Mouse (Mus musculus): ENCODE data around the gene Rai1. TPM values are rescaled to one million over a fixed set of nuclear protein-coding genes. Genes with fewer than 3 reads are reported as not detected.

Rai1 gene
- polyA plus RNA-seq, 1 experiment from 2014 or later: 16.1 TPM

DNA sequence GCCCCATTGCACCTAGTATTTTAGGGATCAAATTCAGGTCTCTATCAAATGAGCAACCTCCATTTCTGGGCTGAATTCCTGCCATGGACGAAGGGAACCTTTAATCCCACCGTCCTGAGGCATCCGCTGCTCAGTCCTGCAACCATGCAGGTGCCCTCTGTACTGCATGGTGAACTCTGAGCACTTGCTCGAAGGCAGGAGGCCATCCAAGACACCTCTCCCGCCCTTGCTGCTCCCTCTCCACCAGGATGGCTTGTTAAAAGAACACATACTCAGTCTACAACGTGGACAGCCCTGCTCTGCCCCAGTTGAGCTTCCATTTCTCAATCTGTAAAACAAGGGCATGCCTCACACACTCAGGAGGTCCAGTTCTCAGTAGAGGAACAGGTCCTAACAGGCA lies 103.4 kb downstream of the Rai1 start:
- peak overlapping the region; percentile 68 for H3K9ac ChIP-seq (ENCODE audit: low read length)
- ATAC-seq (ENCODE audit: insufficient read depth, low FRiP score): no peak
- H3K4me1 ChIP-seq (ENCODE audit: control insufficient read depth, insufficient read depth, low read length): peaks cover 58% of the 10 kb centered on the region
- 51% methylated on average over 6 of the region's 6 CpGs for WGBS
- peaks cover 13% of the 10 kb centered on the region for H3K36me3 ChIP-seq (ENCODE audit: control insufficient read depth, insufficient read depth, low read length)
- H3K27me3 ChIP-seq (ENCODE audit: control insufficient read depth, insufficient read depth, low read length): no peaks in the 10 kb centered on the region
- peak overlapping the region; percentile 56 for H3K4me3 ChIP-seq (replicated peaks; ENCODE audit: low read length)
- no peaks in the 10 kb centered on the region for H3K9me3 ChIP-seq (replicated peaks; ENCODE audit: control insufficient read depth, low read length)
- peak overlapping the region; percentile 83 for H3K27ac ChIP-seq (ENCODE audit: low read length)
- peak overlapping the region; percentile 86 for H3K4me2 ChIP-seq (ENCODE audit: low read depth, low read length)

DNA sequence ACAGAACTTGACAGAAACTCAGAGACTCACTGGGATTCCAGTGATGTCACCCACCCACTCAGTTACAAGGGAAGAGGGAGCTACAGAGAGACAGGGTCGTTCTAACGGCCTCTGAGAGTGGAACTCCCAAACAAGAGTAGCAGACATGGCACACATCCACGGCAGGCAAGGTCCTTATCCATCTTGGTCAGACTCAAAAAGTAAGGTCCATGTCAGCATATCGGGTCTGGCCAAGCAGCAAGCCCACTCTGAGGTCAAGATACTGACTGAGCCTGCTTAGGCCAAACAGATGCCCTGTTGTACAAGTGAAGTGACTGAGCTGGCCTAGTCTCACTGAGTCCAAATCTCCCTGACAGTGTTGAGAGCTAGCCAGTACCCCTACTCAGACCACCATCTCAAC lies 103.9 kb downstream of the Rai1 start:
- peak overlapping the region; percentile 83 for H3K27ac ChIP-seq (ENCODE audit: low read length)
- H3K4me3 ChIP-seq (replicated peaks; ENCODE audit: low read length): peak overlapping the region; percentile 56
- H3K9ac ChIP-seq (ENCODE audit: low read length): peak overlapping the region; percentile 68
- no peaks in the 10 kb centered on the region for H3K9me3 ChIP-seq (replicated peaks; ENCODE audit: control insufficient read depth, low read length)
- peaks cover 12% of the 10 kb centered on the region; the same call in 1 of the 2 replicates for H3K36me3 ChIP-seq (ENCODE audit: control insufficient read depth, insufficient read depth, low read length)
- ATAC-seq (ENCODE audit: insufficient read depth, low FRiP score): no peak
- WGBS: 22% methylated on average over 4 of the region's 4 CpGs
- H3K4me2 ChIP-seq (ENCODE audit: low read depth, low read length): peak overlapping the region; percentile 86
- peaks cover 58% of the 10 kb centered on the region for H3K4me1 ChIP-seq (ENCODE audit: control insufficient read depth, insufficient read depth, low read length)
- no peaks in the 10 kb centered on the region for H3K27me3 ChIP-seq (ENCODE audit: control insufficient read depth, insufficient read depth, low read length)

DNA sequence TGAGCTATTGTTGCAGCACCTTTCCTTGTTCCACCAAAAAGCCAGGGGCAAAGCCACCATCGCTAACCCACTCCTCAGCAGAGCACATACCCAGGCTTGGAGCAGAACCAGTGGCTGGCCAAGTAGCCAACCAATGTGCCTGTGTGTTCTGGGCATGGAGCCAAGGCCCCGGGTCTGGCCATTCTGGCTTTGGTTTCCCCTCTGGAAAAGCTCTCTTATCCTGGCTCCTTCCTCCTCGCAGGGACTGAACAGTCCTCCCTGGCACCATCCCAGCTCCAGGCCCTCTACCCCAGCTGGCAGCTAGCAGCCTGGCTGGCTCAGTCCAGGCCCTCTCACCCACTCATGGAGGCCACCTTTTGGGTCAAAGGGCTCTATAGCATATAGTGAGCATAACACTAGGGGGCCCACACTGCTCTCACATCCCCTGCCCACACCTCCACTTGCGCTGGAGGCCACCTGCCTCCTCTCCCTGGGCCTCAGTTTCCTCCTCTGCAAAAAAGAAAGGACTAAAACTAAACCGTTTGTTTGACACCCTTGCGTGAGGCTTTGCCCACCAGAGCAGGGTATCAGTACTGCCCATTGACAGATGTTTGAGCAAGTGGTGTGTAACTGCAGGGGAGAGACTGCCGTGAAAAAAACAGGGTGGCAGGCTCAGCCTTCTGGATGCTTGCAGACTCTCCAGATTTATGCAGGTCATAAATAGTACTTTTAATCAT lies 104.6 kb downstream of the Rai1 start:
- Histone ChIP-seq H3K27ac (ENCODE audit: low read length) (peak overlapping the region; percentile 83), H3K36me3 (ENCODE audit: control insufficient read depth, insufficient read depth, low read length) (peaks cover 9% of the 10 kb centered on the region; the same call in 1 of the 2 replicates), H3K9me3 (replicated peaks; ENCODE audit: control insufficient read depth, low read length) (no peaks in the 10 kb centered on the region), H3K9ac (ENCODE audit: low read length) (peak overlapping the region; percentile 68), H3K4me1 (ENCODE audit: control insufficient read depth, insufficient read depth, low read length) (peaks cover 58% of the 10 kb centered on the region), H3K27me3 (ENCODE audit: control insufficient read depth, insufficient read depth, low read length) (no peaks in the 10 kb centered on the region), H3K4me2 (ENCODE audit: low read depth, low read length) (peak overlapping the region; percentile 86), H3K4me3 (replicated peaks; ENCODE audit: low read length) (peak overlapping the region; percentile 56)
- 26% methylated on average over 7 of the region's 7 CpGs for WGBS
- ATAC-seq (ENCODE audit: insufficient read depth, low FRiP score): peak; percentile 35

DNA sequence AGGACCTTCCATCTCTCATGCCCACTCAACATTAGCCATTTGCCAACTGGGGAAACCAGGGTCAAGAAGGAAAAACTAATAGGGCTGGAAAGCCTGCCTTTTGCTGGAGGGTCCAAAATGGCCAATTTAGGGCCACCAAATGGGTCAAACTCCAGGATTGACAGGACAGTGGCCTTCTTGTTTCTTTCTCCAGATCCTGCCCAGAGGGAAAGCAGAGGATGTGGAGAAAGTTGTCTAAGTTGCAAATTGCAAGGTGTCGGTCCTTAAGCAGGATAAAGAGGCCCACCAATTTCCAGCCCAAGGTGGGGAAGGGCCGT lies 105.1 kb downstream of the Rai1 start:
- no peak for ATAC-seq (ENCODE audit: insufficient read depth, low FRiP score)
- H3K27ac ChIP-seq (ENCODE audit: low read length): peak overlapping the region; percentile 83
- H3K36me3 ChIP-seq (ENCODE audit: control insufficient read depth, insufficient read depth, low read length): 0 out of 2 replicates have a peak, but pooled peaks cover 3% of the 10 kb centered on the region
- no peaks in the 10 kb centered on the region for H3K9me3 ChIP-seq (replicated peaks; ENCODE audit: control insufficient read depth, low read length)
- H3K4me2 ChIP-seq (ENCODE audit: low read depth, low read length): peak overlapping the region; percentile 86
- H3K9ac ChIP-seq (ENCODE audit: low read length): peak overlapping the region; percentile 68
- WGBS: 11% methylated on average over 2 of the region's 2 CpGs
- peak overlapping the region; percentile 56 for H3K4me3 ChIP-seq (replicated peaks; ENCODE audit: low read length)
- H3K4me1 ChIP-seq (ENCODE audit: control insufficient read depth, insufficient read depth, low read length): peaks cover 58% of the 10 kb centered on the region
- H3K27me3 ChIP-seq (ENCODE audit: control insufficient read depth, insufficient read depth, low read length): no peaks in the 10 kb centered on the region

DNA sequence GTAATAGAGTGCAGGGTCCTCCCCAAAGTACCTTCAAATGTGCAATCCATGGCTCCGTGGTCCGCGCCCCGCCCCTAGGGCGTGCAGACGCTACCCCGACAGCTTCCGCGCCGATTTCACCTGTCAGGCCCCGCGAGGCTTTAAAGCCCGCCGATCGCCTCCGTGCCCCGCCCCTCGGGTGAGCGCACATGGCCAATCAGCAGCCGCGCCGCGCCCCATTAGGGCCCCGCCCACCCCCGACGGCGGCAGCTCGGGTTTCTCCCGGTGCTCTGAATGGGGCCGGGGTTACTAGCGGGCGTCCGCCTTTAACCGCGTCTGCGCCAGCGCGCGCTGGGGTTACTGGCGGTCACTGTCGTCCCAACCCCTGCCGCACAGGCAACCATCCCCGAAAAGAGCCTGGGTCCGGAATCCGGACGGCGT lies 105.5 kb downstream of the Rai1 start:
- Histone ChIP-seq H3K4me1 (ENCODE audit: control insufficient read depth, insufficient read depth, low read length) (peaks cover 58% of the 10 kb centered on the region), H3K9me3 (replicated peaks; ENCODE audit: control insufficient read depth, low read length) (no peaks in the 10 kb centered on the region), H3K9ac (ENCODE audit: low read length) (peak overlapping the region; percentile 68), H3K36me3 (ENCODE audit: control insufficient read depth, insufficient read depth, low read length) (no peaks in the 10 kb centered on the region), H3K27me3 (ENCODE audit: control insufficient read depth, insufficient read depth, low read length) (no peaks in the 10 kb centered on the region), H3K4me3 (replicated peaks; ENCODE audit: low read length) (peak overlapping the region; percentile 56), H3K27ac (ENCODE audit: low read length) (peak overlapping the region; percentile 88), H3K4me2 (ENCODE audit: low read depth, low read length) (peak overlapping the region; percentile 86)
- under 1% methylated on average over 47 of the region's 47 CpGs for WGBS
- ATAC-seq (ENCODE audit: insufficient read depth, low FRiP score): peak; percentile 92

DNA sequence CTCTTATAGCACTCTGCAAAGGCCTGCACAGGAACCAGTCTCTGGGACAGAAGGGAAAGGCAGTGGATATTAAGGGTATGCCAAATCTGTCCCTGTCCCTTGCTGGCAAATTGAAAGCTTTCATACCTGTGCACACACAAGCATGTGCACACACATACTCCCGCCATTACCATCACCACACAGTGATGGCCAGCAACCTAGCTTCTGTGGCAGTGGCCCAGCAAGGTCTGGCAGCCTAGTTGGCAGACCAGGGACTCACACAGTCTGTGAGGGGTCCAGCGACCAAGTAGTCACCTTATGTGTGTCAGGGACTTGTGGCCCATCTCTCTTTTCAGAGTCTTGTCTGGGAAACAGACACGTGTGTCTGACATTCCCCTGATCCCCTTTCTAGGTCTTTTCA lies 106.3 kb downstream of the Rai1 start:
- Histone ChIP-seq H3K4me2 (ENCODE audit: low read depth, low read length) (peak overlapping the region; percentile 86), H3K27ac (ENCODE audit: low read length) (peak overlapping the region; percentile 88), H3K9ac (ENCODE audit: low read length) (peak overlapping the region; percentile 67), H3K27me3 (ENCODE audit: control insufficient read depth, insufficient read depth, low read length) (no peaks in the 10 kb centered on the region), H3K36me3 (ENCODE audit: control insufficient read depth, insufficient read depth, low read length) (no peaks in the 10 kb centered on the region), H3K4me1 (ENCODE audit: control insufficient read depth, insufficient read depth, low read length) (peaks cover 61% of the 10 kb centered on the region), H3K9me3 (replicated peaks; ENCODE audit: control insufficient read depth, low read length) (no peaks in the 10 kb centered on the region), H3K4me3 (replicated peaks; ENCODE audit: low read length) (no peak overlapping the region)
- 59% methylated on average over 3 of the region's 3 CpGs for WGBS
- no peak for ATAC-seq (ENCODE audit: insufficient read depth, low FRiP score)

DNA sequence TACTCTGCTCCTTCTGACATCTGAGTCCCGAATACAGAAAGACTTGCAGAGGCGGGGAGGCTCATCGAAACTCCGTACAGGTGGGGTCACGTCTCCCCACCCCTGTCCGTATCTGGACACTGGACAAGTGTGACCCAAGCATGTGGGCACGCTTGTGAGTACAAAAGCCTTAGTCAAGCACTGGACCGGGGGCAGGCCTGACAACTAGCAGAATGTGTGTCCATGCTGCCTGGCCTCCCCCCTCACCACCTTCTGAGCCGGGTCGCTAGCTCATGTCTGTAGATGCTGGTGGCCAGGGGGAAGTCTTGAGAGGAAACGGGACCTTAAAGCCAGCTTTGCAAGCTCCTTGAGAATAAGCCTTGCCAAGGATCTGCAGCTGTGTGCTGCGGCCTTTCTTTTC lies 106.9 kb downstream of the Rai1 start:
- peaks cover 59% of the 10 kb centered on the region for H3K4me1 ChIP-seq (ENCODE audit: control insufficient read depth, insufficient read depth, low read length)
- H3K36me3 ChIP-seq (ENCODE audit: control insufficient read depth, insufficient read depth, low read length): no peaks in the 10 kb centered on the region
- no peaks in the 10 kb centered on the region for H3K27me3 ChIP-seq (ENCODE audit: control insufficient read depth, insufficient read depth, low read length)
- no peaks in the 10 kb centered on the region for H3K9me3 ChIP-seq (replicated peaks; ENCODE audit: control insufficient read depth, low read length)
- no peak overlapping the region for H3K4me3 ChIP-seq (replicated peaks; ENCODE audit: low read length)
- H3K9ac ChIP-seq (ENCODE audit: low read length): peak overlapping the region; percentile 51
- WGBS: 59% methylated on average over 12 of the region's 12 CpGs
- H3K27ac ChIP-seq (ENCODE audit: low read length): no peak overlapping the region
- H3K4me2 ChIP-seq (ENCODE audit: low read depth, low read length): no peak overlapping the region
- no peak for ATAC-seq (ENCODE audit: insufficient read depth, low FRiP score)

DNA sequence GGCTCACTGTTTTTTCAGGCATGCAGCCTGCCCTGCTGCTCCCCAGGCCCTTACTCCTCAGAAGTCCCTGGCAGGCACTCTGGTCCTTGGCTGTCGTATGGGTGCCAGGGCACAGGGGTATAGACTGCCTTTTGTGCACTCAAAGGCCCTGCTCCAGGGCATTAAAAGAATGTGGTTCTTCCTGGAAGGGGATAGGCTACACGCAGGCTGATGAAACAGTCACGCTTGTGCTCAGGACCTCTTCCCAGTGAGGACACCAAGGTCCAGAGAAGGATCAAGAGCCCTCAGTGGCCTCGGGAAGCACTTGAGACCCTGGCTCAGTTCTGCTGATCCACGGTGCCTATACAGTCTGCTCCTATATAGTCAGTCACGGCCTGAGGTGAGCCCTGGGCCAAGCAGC lies 108.5 kb downstream of the Rai1 start:
- ATAC-seq (ENCODE audit: insufficient read depth, low FRiP score): no peak
- no peak overlapping the region for H3K4me2 ChIP-seq (ENCODE audit: low read depth, low read length)
- no peaks in the 10 kb centered on the region for H3K36me3 ChIP-seq (ENCODE audit: control insufficient read depth, insufficient read depth, low read length)
- 64% methylated on average over 6 of the region's 6 CpGs for WGBS
- H3K27ac ChIP-seq (ENCODE audit: low read length): no peak overlapping the region
- H3K4me3 ChIP-seq (replicated peaks; ENCODE audit: low read length): no peak overlapping the region
- H3K27me3 ChIP-seq (ENCODE audit: control insufficient read depth, insufficient read depth, low read length): no peaks in the 10 kb centered on the region
- H3K4me1 ChIP-seq (ENCODE audit: control insufficient read depth, insufficient read depth, low read length): peaks cover 58% of the 10 kb centered on the region
- no peaks in the 10 kb centered on the region for H3K9me3 ChIP-seq (replicated peaks; ENCODE audit: control insufficient read depth, low read length)
- no peak overlapping the region for H3K9ac ChIP-seq (ENCODE audit: low read length)

DNA sequence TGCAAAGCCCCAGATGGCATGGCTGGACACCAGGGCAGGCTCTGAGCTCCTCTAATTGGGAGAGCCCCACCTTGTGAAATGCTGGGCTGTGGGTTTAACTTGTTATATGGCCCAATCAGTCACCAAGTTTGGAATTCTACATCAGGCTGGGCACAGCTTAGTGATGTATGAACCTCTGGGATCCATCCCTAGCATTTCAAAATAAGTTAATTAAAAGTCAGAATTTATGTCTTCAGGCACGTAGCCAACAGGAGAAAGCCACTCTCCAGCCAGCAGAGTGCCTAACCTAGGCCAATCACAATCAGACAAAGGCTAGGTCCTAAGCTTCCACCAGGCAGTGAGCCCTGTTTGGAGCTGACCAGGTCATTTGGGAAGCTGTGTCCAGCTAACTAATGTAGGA lies 111.9 kb downstream of the Rai1 start:
- WGBS: 85% methylated on average over 1 of the region's 1 CpGs

More for the DNA sequence above, 111.9 kb downstream of the Rai1 start:
- Histone ChIP-seq H3K4me1 (ENCODE audit: control insufficient read depth, insufficient read depth, low read length) (peaks cover 50% of the 10 kb centered on the region), H3K4me3 (replicated peaks; ENCODE audit: low read length) (no peak overlapping the region), H3K27me3 (ENCODE audit: control insufficient read depth, insufficient read depth, low read length) (no peaks in the 10 kb centered on the region), H3K9ac (ENCODE audit: low read length) (no peak overlapping the region), H3K4me2 (ENCODE audit: low read depth, low read length) (no peak overlapping the region), H3K27ac (ENCODE audit: low read length) (peak overlapping the region; percentile 44; the same call in 1 of the 2 replicates), H3K36me3 (ENCODE audit: control insufficient read depth, insufficient read depth, low read length) (no peaks in the 10 kb centered on the region), H3K9me3 (replicated peaks; ENCODE audit: control insufficient read depth, low read length) (no peaks in the 10 kb centered on the region)
- ATAC-seq (ENCODE audit: insufficient read depth, low FRiP score): no peak
